Mouse (Mus musculus) heart, adult 18-20 months (tissue): ENCODE results near the gene Pdpk1. TPM values are rescaled to one million over a fixed set of nuclear protein-coding genes. Genes with fewer than 3 reads are reported as not detected.
A peak's percentile ranks its signal among the peaks of the same experiment; 100 is the strongest.
"Not testable (repeated sequence)": the region's sequence is repeated elsewhere in the genome, so short reads cannot be mapped to it uniquely, and the experiment has no call there.

Source experiments
- DNase-seq, 2 experiments: peaks; one replicate each; pipeline ENCODE4 v3.0.0; 2021 to 2022; ENCODE audit warnings: mixed read lengths in 1 of 2
- total RNA-seq, 2 experiments: library from RNA; stranded (reverse); gene quantifications; 2 replicates each; pipeline ENCODE4 v1.2.3; 2021

Pdpk1 gene
- total RNA-seq, 2 experiments from 2014 or later, result 39.7 to 41.1 TPM

DNA sequence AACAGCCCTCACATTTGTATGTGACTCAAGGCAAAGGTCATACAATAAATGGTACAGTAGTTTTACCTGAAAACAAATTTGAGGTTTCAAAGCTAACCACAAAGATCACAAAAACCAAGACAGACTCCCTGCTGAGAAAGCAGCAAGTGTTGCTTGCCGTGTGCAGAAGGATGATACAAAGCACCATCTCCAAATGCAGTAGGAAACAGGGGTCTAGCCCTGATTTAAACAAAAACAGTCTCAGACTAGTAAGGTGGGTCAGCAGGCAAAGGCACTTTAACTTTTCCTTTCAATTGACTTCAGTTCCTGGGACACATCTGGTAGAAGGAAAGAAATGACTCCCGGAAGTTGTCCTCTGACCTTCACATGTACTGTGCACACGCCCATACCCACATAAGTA, 23.9 kb downstream of the Pdpk1 start:
- no peak for DNase-seq

DNA sequence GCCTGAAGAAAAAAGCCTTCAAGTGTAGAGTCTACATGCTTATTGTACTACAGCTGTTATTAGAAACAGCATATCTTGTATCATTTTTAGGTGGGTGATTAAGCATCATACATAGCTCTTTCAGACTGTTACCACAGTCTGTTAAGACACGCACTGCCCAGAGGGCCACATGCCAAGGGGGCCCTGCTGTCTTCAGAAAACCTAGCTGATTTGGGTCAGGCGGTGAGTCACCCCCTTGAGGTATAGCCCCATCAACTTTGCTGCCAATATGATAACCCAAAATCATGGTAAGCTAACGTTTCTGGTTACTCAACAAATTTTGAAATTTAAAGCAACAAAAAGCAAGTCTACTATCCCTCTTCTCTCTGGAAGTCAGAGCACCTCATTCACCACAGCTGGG, 31.3 kb downstream of the Pdpk1 start:
- DNase-seq, result no peak

DNA sequence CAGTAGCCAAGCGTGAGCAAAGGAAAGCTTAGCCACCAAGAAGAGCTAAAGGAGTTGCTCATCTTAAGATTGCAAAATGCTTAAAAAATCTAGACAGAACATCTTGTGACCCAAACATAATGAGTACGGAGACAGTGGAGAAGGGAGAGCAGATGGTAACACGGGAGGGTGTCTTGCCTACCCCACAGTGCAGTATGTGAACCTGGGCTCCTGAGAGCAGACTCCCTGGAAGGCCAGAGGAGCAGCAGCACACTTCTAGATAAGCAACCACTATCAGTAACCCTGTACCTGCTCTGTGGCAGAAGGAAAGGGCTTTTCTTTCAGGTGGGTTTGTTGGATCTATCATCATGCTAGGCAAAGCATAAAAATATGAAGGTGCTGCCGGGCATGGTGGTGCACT, 37.7 kb downstream of the Pdpk1 start:
- DNase-seq, result no peak

DNA sequence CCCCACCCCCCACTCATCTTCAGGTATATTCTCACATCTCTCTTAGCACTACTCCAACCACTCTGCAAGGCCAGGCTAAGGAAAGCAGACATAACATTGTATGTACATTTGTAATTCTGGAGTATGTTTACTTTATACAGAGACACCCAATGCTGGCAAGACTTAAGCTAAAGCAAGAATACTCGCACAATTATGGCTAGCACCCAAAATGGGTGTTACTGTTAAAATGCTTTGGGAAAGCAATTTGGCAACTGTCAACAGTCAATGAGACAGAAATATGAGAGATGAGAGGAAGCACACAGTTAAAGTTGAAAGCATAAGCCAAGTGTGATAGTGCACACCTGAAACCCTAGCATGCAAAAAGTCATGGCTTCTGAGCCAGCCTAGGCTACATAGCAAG, 39.5 kb downstream of the Pdpk1 start:
- DNase-seq, result peak in 1 of 2 experiments; percentile 18

DNA sequence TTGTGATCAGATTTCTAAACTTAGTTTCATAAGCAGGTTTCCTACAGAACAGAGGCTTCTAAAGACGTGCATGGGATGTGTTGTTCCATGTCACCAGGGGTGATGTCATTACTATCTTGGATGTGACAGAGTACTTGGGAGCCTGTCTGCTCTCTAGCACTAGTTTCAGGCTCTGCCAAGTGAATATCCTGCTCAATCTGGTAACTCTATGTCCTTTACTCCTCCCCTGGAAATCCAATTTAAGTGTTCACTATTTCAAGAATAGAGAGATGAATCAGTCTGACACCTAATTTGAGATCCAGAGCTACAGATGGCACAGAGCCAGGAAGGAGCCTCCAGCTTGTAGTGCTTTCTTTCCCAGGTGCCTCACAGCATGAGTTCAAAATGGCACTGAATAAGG, 41.8 kb downstream of the Pdpk1 start:
- peak; percentile 61 to 76 for DNase-seq

DNA sequence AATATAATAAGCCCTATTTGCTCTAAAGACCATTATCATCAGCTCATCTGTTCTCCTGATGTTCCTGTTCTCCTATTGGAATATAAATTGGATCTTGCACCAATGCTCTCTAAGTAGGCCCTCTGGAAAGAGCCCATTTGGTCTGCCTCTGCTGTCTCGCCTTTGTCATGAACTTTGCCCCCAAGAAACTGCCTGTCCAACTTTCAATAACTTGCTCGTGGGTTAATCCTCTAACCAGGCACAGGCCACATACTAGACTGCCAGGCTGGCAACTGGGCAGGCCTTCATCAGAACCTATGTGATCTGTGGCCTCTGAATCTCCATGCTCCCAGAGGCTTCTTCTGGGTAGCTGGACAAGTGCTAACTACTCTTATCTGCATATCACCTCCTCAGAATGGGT, 45.6 kb downstream of the Pdpk1 start:
- no peak for DNase-seq

DNA sequence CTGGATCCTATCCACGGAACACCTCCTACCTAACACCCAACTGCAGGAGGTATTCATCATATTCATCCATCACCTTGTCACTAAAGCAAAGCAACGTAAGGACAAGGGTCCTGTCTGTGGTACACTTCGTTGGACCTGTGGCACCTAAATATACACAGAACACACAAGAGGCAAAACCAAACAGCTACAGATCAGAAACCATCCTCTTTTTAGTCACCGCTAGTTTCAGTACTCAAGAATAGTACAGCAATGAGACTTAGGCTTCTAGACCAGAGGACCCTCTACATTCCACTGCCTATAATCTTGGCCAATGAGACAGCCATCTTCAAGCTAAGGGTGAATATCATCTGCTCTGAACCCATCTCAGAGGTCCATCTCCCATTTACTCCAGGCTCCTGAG, 52.4 kb downstream of the Pdpk1 start:
- DNase-seq, result no peak

DNA sequence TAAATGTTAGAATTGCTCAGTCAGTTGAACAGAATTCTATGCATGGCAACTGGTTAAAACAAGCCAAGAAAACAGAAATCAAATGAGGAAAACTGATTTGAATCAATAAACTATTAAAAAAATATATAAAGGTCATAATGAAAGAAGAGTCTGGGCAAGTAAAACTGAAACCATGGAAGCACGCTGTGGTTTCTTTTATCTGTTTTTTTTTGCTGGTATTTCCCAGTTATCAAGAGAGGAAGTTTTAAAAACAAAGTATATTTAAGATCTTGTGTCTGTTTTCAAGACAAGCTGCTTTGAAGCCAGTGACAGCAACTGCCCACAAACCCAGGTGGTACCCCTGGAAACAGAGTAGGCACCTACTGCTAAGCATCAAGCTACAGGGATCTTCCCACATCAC, 60.1 kb downstream of the Pdpk1 start:
- no peak for DNase-seq

DNA sequence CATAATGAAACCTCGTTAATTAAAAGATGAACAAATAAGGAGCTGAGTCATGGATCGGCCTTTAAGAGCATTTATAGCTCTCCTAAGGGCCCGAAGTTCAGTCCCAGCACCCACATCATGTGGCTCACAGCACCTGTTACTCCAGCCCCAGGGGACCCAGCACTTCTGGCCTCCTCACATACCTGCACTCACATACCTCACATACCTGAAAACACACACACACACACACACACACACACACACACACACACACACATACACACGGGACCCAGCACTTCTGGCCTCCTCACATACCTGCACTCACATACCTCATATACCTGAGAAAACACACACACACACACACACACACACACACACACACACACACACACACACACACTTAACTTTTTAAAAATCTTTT, 64.3 kb downstream of the Pdpk1 start:
- DNase-seq, result not testable (repeated sequence)

DNA sequence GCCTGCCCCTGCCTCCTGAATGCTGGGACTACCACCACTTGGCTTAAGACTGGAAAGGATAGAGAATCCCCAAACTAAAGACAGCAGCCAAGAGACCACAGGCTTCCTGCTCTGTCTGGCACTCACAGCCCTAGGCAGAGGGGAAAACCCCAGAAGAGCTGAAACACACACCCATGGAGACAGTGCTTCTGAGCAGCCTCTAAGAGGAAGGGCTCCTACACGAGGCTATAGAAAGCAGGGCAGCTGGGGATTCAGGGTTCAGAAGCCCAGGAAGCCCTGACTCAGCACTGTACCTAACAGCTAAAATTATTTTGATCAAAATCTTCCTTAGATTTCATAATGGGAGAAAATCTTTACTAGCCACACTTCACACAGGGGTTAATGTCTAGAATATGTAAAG, 66.1 kb downstream of the Pdpk1 start:
- no peak for DNase-seq

DNA sequence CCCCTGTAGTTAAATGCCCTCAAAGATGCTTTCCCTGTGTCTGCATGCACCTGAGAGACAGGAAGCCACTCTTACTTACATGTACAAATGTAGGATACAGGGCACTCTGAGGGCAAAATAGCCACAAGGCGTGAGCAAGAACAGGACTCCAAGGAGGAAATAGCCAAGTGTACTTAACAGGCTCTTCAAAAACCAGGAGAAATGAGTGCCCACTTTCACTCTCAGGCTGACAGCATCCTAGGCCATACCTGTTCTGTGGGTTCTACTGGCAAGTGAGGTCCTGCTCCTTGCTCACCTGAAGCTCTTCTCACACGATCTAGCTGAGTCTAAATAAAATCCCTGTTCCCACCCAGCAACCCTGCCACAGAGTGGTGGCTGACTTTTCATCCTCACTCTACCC, 73.6 kb downstream of the Pdpk1 start:
- DNase-seq, result no peak

DNA sequence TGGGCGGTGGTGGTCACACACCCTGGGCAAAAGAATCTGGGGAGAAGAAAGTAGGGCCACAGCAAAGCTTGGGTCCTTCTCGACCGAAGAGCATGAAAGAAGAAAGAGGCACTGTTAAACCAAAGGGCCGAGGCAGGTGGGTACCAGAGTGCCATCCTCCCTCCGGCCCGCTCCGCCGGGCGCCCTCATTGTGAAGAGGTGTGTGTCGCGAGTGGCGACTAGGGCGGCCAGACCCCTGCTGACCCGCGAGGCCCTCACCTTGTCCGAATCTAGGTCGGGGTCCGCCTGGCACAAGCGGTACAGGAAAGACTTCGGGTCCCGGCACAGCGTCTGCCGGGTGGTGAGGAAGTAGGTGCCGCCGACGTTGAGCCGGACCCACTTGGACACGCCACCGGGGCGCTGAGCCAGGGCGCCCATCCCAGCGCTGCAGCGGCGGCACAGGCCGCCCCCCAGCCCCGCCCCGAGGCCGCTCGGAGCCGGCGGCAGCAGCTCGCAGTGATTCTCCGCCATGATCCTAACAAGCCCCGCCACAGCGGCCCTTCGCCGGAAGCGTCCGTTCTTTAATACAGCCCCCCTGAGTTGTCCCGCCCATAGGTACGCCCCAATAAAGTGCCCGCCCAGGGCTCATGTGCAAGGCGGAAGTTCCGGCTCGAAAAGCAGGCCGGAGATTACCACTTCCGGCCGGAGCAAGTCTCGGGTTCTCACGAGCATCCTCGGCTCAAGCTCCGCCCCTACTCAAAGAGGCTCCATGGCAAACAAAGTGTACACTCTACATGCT, 77.6 kb downstream of the Pdpk1 start, which contains the start of gene Kctd5:
Gene Kctd5, minus strand, starts transcription at position 567 of the 778 bp plus-strand sequence.
- DNase-seq, result peak; percentile 95 to 96

DNA sequence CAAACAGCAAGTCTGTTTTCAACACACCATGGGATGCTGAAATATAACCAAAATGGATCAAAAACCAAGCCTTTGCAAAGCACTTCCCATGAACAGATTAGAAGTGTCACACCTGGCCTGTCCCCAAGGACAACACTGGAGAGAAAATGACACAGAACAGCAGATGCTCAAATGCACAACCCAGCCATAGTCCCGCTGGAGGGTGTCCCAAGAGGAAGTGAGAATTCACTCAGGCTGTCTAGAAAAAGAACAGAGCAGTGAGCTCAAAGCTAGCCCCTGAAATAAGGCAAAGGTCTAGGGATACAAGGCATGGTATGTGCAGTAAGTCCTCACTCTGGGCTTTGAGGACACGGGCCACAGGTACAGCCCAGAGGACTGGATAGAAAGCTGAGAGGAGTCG, 81.2 kb downstream of the Pdpk1 start:
- no peak for DNase-seq

DNA sequence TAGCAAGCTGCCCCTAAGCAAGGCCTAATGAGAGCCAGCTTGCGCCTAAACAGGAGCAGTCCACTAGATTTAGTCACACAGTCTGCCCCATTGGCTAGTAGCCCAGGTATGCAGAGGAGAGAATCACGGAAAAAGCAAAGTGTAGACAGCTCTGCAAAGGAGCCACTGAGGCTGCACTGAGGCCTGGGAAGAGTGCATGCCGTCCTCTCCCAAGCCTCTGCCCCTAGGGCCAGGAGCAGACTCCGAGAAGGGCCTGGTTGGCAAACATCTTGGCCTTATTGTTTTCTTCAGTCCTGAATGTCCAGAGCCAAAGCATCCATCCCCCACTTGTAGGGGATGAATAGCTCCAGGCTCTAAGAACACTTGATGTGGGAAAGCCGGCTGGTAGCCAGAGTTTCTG, 82.5 kb downstream of the Pdpk1 start:
- DNase-seq, result no peak

DNA sequence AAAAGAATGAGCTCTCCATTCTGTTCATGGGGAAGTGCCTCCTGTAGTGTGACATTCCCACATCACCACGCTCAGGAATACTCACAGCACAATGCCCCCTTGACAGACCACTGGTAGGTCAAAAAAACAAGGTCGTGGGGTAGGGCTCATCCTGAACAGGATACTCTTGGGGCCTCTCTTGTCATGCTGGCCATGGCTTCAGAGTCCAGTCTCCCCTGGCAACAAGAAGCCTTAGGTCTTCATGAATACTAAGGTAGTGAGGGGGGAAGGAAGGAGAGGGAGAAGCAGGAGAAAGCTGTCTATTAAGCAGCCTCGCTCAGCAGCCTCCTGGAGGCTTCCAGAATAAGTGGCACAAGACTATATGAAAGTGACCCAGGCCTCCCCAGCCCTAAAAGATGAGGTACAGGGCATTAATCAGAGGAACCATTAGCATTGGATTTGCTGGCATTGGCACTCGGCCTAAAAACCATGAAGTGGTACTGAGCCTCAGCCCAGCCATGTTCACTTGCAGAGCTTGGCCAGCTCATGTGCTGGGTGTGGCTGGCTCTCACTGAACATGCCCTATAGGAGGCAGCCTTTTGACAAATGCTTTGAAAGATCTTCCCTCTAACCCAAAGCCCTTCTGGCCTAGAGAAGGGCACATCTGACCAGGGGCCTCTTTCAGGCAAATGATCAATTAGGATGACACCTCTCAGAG, 88.1 kb downstream of the Pdpk1 start:
- no peak for DNase-seq

DNA sequence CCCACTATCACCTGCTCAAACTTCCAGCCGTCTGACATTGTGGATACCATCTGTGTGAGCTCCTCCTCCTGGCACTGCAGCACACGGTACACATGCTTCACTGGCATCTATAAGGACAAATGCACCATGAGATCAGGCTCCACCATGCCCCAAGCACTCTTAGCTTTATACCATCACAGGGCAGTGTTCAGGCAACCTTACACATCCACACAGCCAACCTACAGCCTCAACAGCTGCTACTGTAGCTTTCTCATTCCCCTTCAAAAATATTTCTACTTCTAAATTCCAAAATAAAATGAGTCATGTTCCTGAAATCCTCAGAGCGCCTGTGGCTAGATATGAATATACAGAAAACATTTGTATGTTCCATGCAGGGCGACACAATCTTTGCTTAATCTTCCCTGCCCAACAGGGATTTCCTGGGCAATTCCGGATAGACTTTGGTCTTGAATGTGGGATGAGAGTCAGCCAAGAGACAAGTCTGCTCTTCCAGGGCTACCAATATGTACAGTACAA, 92.9 kb downstream of the Pdpk1 start:
- no peak for DNase-seq

DNA sequence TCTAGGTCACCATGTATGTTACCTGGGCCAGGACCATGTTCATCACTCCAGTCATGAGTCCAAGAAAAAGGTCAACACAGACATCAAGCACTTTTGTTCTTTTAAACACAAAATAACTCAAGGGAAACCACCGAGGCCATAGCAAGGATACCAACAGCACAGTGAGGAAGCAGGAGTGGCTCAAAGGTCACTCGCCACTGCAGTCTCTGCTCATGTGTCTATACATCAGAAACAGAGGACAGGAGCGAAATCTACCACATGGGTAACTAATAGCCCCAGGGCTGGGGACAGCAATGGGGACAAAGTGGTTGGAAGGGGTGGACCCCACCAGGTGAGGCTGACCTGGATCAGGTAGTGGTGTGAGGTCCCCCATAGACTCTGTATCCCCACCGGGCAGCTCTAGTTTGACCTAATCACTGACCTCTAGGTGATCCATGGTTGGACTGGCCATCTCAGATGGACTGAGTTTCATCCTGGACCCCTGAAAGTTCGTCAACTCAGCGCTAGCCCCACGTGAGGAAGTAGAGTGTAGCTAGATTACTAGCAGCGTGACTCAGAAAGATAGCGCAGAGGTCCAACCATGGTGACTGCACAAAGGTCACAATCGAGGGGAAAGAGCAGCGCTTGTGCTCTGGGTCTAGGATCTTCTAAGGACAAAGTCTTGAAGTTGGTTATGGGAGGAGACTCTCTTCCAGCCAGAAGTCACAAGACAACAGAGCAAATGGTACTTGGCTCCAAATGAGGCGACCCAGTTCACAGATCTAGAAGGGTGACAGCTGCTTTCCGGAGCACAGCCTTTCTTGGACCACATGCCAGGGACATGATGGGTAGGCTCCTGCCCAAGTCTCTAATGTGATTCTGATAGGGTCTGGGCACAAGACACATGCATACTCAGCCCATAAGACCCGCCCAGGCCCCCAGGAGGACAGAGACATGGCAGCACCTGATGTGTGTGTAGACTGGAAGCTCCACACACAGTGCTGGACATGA, 93.8 kb downstream of the Pdpk1 start:
- DNase-seq, result no peak

DNA sequence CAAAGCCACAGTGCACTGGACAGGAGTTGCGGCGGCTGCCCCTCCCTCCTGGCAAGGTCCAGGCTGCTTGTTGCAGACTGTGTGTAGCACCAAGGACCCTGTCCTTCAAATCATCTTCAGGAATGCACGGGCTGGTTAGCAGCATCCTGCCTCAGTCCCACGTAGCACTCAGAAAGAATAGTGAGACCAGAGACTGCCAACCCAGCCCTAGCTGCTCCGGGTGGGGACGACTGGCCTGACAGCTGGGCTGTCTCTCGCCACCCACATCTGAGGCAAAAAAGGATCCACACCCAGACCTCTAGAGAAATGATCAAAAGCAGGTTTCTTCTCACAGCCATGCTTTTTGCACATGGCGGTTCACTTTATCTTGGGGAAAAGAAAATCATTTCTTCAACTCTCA, 101.7 kb downstream of the Pdpk1 start:
- no peak for DNase-seq

DNA sequence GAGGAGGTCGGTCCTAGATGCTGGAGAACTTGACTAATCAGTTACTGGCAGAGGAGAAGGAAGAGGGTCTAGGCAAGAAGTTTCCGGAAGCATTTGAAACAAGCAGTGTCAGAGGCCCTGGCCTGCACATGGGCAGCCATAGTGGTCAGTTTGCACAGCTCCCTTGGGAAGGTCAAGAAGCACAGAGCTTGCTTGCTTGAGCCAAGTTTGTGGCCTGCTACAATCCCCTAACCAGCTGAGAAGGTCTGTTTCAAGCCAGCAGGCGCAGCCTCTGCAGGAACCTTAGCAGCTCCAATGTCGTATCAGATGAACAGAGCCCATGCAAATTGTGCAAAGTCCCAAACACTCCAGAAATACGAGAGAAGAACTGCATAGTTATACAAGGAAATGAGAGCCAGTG, 102.7 kb downstream of the Pdpk1 start:
- peak in 1 of 2 experiments; percentile 18 for DNase-seq

DNA sequence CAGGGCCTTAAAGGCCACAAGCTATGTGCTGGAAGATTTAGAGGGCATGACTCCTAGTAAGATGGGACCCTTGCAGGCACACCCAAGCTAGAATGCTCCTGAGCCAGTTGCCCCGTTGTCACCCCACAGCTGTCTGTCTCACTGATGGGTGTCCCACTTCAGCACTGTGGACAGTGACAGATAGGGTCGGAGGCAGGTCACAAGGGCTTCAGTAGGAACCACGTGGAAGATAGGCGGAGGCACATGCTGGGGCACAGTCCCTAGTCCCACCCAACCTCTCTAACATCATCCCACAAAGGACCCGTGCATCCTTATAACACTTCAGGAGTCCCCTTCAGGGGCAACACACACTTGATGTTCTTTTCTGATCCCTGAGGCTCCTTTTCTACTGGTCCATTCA, 104.7 kb downstream of the Pdpk1 start:
- DNase-seq, result no peak

DNA sequence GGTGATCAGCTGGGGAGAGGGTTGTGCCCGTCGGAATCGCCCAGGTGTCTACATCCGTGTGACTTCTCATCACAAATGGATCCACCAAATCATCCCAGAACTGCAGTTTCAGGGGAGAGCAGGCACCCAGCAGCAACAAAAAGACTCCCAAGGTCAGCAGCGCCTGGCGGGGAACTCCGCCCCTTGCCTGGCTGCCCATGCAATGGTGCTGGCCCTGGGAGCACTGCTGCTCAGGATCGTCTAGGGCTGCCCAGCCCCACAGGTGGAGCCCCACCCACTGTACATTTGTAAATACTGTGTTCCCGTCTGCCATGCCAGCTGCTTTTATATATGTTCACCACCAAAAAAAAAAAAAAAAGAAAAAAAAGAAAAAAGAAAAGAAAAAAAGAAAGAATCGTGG, 105.1 kb downstream of the Pdpk1 start:
- DNase-seq, result no peak

DNA sequence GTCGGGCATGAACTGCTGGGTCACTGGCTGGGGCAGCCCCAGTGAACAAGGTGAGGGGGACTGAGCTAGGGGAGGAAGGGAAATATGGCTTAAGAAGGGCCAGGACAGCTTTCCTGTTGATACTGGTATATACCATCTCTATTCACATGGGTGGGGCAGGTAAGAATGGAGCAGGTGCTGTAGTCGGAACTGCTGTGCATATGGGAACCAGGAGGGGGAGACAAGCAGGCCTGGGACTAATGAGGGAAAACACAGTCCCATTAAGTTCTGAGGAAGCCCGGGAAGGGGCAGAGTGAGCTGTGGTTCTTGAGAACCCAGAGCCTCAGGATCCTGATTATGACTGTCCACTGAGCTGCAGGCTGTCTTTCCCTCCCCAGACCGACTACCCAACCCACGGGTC, 106.2 kb downstream of the Pdpk1 start:
- no peak for DNase-seq
